Mouse (Mus musculus): ENCODE data around the gene Asnsd1. TPM values are rescaled to one million over a fixed set of nuclear protein-coding genes. Genes with fewer than 3 reads are reported as not detected.

Asnsd1 gene
- polyA plus RNA-seq (2015; fragmentation: Nextera tagmentation; extraction: Ambion mirVana): 70.2 and 75.5 TPM in 2 replicates

DNA sequence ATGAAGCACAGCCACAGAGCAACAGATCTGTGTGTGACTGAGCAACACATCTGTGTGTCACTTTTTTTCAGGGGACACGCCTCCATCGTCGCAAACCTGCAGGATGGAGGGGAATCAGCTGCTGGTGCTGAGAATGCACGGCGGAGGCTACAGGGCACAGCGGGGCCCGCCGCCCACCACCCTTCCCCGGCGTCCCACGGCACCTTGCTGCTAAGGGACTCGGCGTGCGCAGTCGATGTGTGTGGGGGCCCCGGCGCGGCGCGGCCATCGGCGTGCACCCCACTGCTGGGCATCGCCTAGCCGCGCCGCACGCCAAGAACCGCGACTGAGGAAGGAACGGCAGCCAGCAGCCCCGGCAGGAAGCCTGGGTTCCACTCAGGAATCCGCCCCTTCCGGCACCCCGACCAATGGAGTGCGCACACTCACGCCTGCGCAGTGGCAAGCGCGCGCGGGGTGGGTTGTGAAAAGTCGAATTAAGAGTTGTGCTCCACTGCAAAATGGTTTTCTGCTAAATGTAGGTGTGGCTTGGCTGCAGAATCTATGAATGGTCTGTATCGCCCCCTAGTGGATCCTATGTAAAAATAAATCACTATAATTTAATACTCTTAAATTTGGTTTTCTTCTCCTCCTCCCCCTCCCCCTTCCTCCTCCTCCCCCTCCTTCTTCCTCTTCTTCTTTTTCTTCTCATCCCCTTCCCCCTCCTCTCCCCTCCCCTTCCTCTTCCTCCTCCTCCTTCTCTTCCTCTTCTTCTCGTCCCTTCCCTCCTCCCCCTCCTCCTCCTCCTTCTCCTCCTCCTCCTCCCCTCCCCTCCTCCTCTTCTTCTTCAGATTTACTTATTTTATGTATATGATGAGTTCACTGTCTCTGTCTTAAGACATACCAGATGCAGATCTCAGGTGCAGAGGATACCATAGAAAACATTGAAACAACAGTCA lies at the start of gene Asnsd1, which contains the start of the genes Asdurf and Gm28551:
TSS of gene Asnsd1 (minus strand) at position 426 of the 935 bp plus-strand sequence.
TSS of gene Asdurf (minus strand) at position 293 of the 935 bp plus-strand sequence.
TSS of gene Gm28551 (minus strand) at position 341 of the 935 bp plus-strand sequence.

GRCm38 (mm10) chr1:53312989-53313967 lies 39.3 kb downstream of the Asnsd1 start, which contains the start of gene Osgepl1:
TSS of gene Osgepl1 (plus strand) at chr1:53313624.

DNA sequence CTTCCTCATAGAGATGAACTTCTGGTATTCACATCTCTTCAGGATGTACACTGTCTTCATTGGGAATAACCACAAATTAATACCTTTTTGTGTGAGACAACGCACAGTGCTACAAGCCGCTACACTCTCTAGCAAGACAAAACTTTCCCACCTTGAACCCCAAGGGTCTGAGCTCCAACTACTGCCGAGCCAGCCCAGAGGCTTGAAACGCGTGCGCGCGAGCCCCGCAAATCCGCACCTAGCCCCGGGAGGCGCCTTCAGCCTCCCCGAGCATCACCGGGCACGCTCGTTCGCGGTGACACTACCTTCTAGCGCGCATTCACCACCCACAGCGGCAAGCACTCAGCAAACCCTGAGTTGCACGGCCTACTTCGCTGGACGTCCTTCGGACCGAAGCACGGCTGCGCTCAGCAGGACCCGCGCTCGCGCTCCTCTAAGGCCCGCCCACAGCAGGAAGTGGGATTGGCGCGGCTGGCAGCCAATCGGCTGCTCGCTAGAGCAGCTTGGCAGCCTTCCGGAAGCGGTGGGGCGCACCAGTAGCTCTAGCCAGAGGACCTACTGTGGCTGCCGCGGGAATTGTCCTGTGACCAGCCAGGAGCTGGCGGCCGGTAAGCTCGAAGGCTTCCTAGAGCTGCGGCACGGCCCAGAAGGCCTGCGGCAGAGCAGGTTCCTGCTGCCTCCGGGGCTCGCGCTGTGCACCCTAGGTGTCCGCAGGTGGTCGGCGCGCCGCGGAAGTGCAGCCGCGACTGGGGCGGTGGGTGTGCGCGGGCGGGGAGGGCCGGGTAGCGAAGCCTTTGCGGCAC lies 55.8 kb downstream of the Asnsd1 start, which contains the start of the genes Pms1, Ormdl1 and Gm28778:
TSS of gene Pms1 (minus strand) at position 438 of the 803 bp plus-strand sequence.
TSS of gene Ormdl1 (plus strand) at position 515 of the 803 bp plus-strand sequence.
TSS of gene Gm28778 (plus strand) at position 531 of the 803 bp plus-strand sequence.

Other genes starting within 250 kb of the Asnsd1 start
- not detected in 2 replicates for gene 1700019A02Rik, start 165.1 kb downstream of the Asnsd1 start, polyA plus RNA-seq (2015; fragmentation: Nextera tagmentation; extraction: Ambion mirVana)
- gene Pms1, start 55.7 kb downstream of the Asnsd1 start, polyA plus RNA-seq (2015; fragmentation: Nextera tagmentation; extraction: Ambion mirVana): 5.6 and 7.1 TPM in 2 replicates
- gene Ormdl1, start 55.7 kb downstream of the Asnsd1 start, polyA plus RNA-seq (2015; fragmentation: Nextera tagmentation; extraction: Ambion mirVana): 12.0 and 12.8 TPM in 2 replicates
- not detected in 2 replicates for gene Gm28778, start 55.6 kb downstream of the Asnsd1 start, polyA plus RNA-seq (2015; fragmentation: Nextera tagmentation; extraction: Ambion mirVana)
- 29.9 and 31.5 TPM in 2 replicates for gene Osgepl1, start 39.1 kb downstream of the Asnsd1 start, polyA plus RNA-seq (2015; fragmentation: Nextera tagmentation; extraction: Ambion mirVana)
- gene Asdurf, start 133 bp downstream of the Asnsd1 start, polyA plus RNA-seq (2015; fragmentation: Nextera tagmentation; extraction: Ambion mirVana): 10.0 and 19.4 TPM in 2 replicates
- gene Gm28551, start 85 bp downstream of the Asnsd1 start, polyA plus RNA-seq (2015; fragmentation: Nextera tagmentation; extraction: Ambion mirVana): 0.23 and 0.37 TPM in 2 replicates

Data from skeletal muscle tissue, postnatal 0 days (tissue).